Mouse (Mus musculus) stomach, embryonic 15.5 days (tissue): Measurements from ENCODE around the gene Tcf15. TPM values are rescaled to one million over a fixed set of nuclear protein-coding genes. Genes with fewer than 3 reads are reported as not detected.
A peak's percentile ranks its signal among the peaks of the same experiment; 100 is the strongest.

Experiments
- ATAC-seq: fragments of 200-750 bp; cut with Nextera tagmentation; 2 replicates; pipeline ENCODE4 v1.8.0; 2017; ENCODE audit warnings: low read depth, moderate number of reproducible peaks, moderate TSS enrichment; ENCODE audit not compliant: insufficient read depth, low FRiP score
- H3K27ac ChIP-seq: fragments of 300-500 bp; sonication (generic); 2 replicates; pipeline ENCODE4 v1.5.1; 2015; ENCODE audit warnings: mild to moderate bottlenecking, inconsistent platforms
- H3K27me3 ChIP-seq: fragments of 300-500 bp; sonication (generic); replicated peaks from 2 replicates; pipeline ENCODE4 v1.6.1; 2015; ENCODE audit warnings: inconsistent platforms
- H3K36me3 ChIP-seq: fragments of 300-500 bp; sonication (generic); 2 replicates; pipeline ENCODE4 v1.6.1; 2015; ENCODE audit warnings: inconsistent platforms
- H3K4me1 ChIP-seq: fragments of 300-500 bp; sonication (generic); 2 replicates; pipeline ENCODE4 v1.6.1; 2015; ENCODE audit warnings: inconsistent platforms
- H3K4me2 ChIP-seq: fragments of 300-500 bp; sonication (generic); 2 replicates; pipeline ENCODE4 v1.6.1; 2015; ENCODE audit warnings: mild to moderate bottlenecking, inconsistent platforms
- H3K4me3 ChIP-seq: fragments of 300-500 bp; sonication (generic); replicated peaks from 2 replicates; pipeline ENCODE4 v1.5.1; 2015; ENCODE audit warnings: inconsistent platforms
- H3K9ac ChIP-seq: fragments of 300-500 bp; sonication (generic); 2 replicates; pipeline ENCODE4 v1.6.1; 2015; ENCODE audit warnings: inconsistent platforms
- H3K9me3 ChIP-seq: fragments of 300-500 bp; sonication (generic); 2 replicates; pipeline ENCODE4 v1.6.1; 2016; ENCODE audit warnings: inconsistent platforms
- WGBS: fragments of 180-500 bp; shearing (Covaris S2); methylation state at CpG from one replicate; pipeline ENCODE4 v1.1.7; 2015; 5-methylcytosine and 5-hydroxymethylcytosine counted together
- polyA plus RNA-seq: library from polyadenylated mRNA; unstranded; fragments of >200 nt; fragmentation: Nextera tagmentation; extraction: Ambion mirVana; gene quantifications from 2 replicates; pipeline ENCODE4 v1.2.1, GENCODE M21; 2015

Tcf15 gene
- polyA plus RNA-seq, 1 experiment from 2014 or later: 8.2 TPM

DNA sequence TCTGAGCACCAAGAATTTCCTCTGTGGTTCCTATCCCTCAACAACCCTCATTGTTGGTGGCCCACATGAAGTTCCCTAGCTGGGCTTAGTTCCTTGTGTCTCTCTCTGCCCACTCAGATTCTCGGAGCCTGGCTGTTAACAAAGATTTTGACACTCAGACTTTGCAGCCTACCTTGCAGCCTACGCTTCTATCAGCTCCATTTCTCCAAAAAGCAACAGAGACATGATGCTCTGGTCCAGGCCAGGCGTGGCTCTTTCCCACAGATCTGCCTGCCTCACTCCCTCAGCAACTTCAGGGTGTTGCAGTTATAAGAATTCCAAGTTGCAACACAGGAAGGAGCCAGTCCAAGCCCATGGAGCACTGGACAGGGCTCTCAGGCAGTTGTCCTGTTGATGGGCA, 13.6 kb upstream of the Tcf15 start:
- Histone ChIP-seq H3K9me3 (no peaks in the 10 kb centered on the region), H3K4me2 (no peak overlapping the region), H3K4me3 (no peak overlapping the region), H3K36me3 (no peaks in the 10 kb centered on the region), H3K9ac (no peak overlapping the region), H3K4me1 (no peaks in the 10 kb centered on the region), H3K27me3 (no peaks in the 10 kb centered on the region), H3K27ac (no peak overlapping the region)
- no peak for ATAC-seq
- 76% methylated on average over 3 of the region's 3 CpGs for WGBS

DNA sequence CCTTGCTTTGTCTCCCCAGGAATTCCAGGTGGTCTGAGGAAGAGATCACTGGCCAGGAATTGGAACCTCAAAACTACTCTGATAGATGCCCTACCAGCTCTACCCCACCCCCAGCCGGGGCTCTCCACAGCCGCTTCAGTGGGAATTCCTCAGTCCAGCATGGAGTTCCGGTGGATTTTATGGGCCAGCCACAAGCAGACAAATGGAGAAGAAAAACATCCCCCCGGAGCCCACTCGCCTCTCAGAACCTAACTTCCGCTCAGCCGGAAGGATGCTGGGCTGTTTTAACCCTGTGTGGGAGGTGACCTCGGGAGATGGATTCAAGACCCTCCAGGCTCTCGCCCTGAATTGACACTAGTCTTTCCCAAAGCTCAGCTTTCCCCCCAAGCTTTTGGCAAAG, 11.3 kb upstream of the Tcf15 start:
- no peak for ATAC-seq
- no peaks in the 10 kb centered on the region for H3K27me3 ChIP-seq
- no peak overlapping the region for H3K9ac ChIP-seq
- WGBS: 46% methylated on average over 9 of the region's 9 CpGs
- H3K9me3 ChIP-seq: no peaks in the 10 kb centered on the region
- H3K4me3 ChIP-seq: no peak overlapping the region
- H3K4me2 ChIP-seq: no peak overlapping the region
- H3K27ac ChIP-seq: no peak overlapping the region
- no peaks in the 10 kb centered on the region for H3K4me1 ChIP-seq
- H3K36me3 ChIP-seq: no peaks in the 10 kb centered on the region

DNA sequence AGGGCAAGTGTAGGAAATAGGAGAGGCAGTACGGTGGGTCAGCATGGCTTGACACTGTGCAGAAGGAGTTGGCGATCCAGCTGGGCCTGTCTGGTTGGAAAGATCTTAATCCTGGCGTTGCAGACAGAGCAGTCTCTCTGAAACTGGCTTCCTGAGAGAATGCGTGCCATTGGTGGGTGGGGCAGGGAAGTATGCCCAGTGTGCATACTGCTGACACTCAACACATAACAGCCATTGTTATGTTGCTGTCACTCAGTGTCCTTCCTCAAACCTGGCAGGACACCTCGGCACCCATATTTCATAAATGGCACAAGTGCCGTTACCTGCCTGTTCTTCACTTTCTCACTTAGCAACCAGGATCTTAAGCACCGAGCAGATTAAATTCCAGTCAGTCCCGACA, 10.7 kb upstream of the Tcf15 start:
- Histone ChIP-seq H3K9me3 (no peaks in the 10 kb centered on the region), H3K36me3 (no peaks in the 10 kb centered on the region), H3K27me3 (no peaks in the 10 kb centered on the region), H3K27ac (no peak overlapping the region), H3K4me2 (no peak overlapping the region), H3K4me1 (no peaks in the 10 kb centered on the region), H3K9ac (no peak overlapping the region), H3K4me3 (no peak overlapping the region)
- ATAC-seq: peak; percentile 39; the same call in 1 of the 2 replicates
- WGBS: 46% methylated on average over 8 of the region's 8 CpGs

DNA sequence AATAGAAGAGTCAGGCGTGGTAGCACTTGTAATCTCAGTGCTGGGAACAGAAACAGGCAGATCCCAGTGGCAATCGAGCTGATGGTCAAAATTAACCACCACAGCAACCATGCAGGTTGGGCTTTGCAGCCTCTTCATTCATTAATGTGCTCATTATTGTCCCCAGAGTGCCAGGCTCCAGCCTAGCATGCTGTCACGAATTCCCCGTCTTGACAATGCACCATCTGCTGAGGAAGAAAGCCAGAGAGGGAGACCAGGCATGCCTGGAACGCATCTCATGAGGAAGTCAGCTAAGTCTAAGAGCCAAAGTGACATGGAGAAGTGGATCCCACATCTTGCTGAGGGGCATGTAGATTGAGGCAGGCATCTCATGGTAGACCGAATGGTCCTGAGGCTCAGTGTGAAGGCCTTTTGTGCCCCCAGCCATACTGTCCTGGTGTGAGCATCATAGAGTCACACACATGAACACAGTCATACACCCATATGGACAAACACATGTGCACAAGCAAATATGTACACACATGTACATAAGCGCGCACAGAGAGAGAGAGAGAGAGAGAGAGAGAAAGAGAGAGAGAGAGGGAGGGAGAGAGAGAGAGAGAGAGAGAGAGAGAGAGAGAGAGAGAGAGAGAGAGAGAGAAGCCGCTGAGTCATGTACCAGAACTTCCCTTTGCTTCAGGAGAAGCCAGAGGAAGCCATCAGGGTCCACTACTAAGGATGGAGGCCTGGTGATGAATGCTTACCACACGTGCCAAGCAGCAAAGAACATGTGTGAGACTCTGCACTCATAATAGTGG, 4.0 kb upstream of the Tcf15 start:
- Histone ChIP-seq H3K36me3 (no peaks in the 10 kb centered on the region), H3K4me1 (peaks cover 21% of the 10 kb centered on the region), H3K4me2 (no peak overlapping the region), H3K4me3 (no peak overlapping the region), H3K9me3 (no peaks in the 10 kb centered on the region), H3K27me3 (peaks cover 28% of the 10 kb centered on the region), H3K9ac (no peak overlapping the region), H3K27ac (no peak overlapping the region)
- 68% methylated on average over 10 of the region's 10 CpGs for WGBS
- no peak for ATAC-seq

DNA sequence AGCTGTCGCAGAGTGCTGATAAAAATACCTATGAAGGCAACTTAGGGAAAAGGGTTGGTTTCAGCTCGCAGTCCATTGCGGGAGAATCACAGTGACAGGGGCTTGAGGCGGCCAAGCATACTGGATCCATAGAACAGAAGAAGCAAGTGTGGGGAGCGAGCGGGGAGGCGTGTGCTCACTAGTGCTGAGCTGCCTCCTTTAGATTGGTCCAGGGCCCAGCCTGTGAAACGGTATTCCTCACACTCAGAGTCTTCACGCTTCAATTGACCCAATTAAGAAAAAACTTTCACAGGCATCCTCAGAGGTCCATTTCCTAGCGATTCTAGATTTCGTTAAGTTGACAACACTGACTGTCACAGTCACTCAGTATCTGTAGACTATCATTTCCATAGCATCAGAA, 2.4 kb upstream of the Tcf15 start:
- Histone ChIP-seq H3K9ac (no peak overlapping the region), H3K27me3 (peaks cover 42% of the 10 kb centered on the region), H3K4me2 (no peak overlapping the region), H3K4me1 (peaks cover 21% of the 10 kb centered on the region), H3K36me3 (no peaks in the 10 kb centered on the region), H3K27ac (no peak overlapping the region), H3K4me3 (no peak overlapping the region), H3K9me3 (no peaks in the 10 kb centered on the region)
- no peak for ATAC-seq
- 57% methylated on average over 11 of the region's 11 CpGs for WGBS

DNA sequence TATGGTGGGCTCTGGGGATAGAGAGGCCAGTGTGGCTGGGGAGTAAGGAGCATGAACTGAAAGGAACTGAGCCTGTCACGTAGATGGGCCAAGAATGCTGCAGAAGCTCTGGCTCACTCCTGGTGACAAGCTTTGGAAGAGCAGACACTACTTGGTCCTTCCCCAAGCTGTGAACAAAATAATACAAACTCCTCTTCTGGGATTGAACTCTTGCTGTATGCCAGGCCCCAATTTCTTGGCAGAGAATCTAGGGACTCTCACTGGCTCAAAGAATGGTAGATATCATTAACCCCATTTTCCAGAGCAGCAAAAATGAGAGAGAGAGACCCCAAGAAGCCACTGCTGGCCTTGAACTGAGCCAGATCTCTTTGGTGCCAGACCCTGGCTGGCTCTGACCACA, 1.9 kb upstream of the Tcf15 start:
- WGBS: 52% methylated on average over 1 of the region's 1 CpGs
- peaks cover 43% of the 10 kb centered on the region for H3K27me3 ChIP-seq

DNA sequence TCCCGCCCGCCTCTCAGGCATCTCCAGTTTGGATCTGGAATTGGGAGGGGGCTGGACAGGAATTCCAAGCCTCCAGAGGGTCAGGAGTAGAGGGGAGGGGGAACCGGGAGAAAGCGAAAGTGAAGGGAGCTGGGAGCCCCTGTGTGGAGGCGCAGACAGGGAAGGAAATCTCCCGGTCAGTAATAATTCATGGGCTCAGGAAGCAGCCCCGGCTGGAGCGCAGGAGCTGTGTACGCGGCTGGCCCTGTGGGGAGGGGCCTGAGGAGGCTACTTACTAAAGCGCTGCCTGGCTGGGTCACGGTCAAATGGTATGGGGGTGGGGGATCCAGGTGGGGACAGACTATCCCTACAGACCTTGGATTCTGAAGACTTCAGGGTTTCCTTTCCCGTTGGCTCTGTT, 1.3 kb upstream of the Tcf15 start:
- Histone ChIP-seq H3K27ac (peak overlapping the region; percentile 46), H3K27me3 (peaks cover 43% of the 10 kb centered on the region), H3K4me1 (peaks cover 21% of the 10 kb centered on the region), H3K4me3 (peak overlapping the region; percentile 42), H3K9me3 (no peaks in the 10 kb centered on the region), H3K4me2 (peak overlapping the region; percentile 96), H3K36me3 (no peaks in the 10 kb centered on the region), H3K9ac (0 out of 2 replicates have a peak overlapping the region, but pooled peaks have one; percentile 4)
- 2% methylated on average over 13 of the region's 13 CpGs for WGBS
- peak; percentile 45; the same call in 1 of the 2 replicates for ATAC-seq

More for the DNA sequence above, 1.9 kb upstream of the Tcf15 start:
- Histone ChIP-seq H3K27ac (peak overlapping the region; percentile 46), H3K4me1 (peaks cover 21% of the 10 kb centered on the region), H3K4me3 (peak overlapping the region; percentile 42), H3K4me2 (peak overlapping the region; percentile 96), H3K36me3 (no peaks in the 10 kb centered on the region), H3K9me3 (no peaks in the 10 kb centered on the region), H3K9ac (0 out of 2 replicates have a peak overlapping the region, but pooled peaks have one; percentile 4)
- ATAC-seq: no peak

DNA sequence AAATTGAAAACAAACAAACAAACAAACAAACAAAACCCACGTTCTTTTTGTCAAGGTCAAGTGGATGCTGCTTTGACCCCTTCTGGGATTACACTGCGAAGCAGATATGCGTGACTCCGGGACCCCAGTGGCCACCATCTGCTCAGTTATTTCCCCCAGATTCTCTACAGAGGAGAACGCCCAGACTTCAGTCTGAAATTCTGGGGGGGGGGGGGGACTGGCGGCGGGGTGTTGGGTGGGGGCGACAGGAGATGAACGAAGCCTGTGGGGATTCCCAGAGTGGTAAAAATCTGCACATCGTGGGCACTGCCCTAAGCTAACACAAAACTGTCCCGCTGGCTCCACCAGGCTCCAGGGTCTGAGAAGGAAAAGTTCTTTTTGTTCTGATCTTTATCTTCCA, 790 bp upstream of the Tcf15 start:
- no peaks in the 10 kb centered on the region for H3K9me3 ChIP-seq
- no peaks in the 10 kb centered on the region for H3K36me3 ChIP-seq
- H3K9ac ChIP-seq: no peak overlapping the region
- peaks cover 43% of the 10 kb centered on the region for H3K27me3 ChIP-seq
- H3K4me1 ChIP-seq: peaks cover 21% of the 10 kb centered on the region
- no peak for ATAC-seq
- peak overlapping the region; percentile 96 for H3K4me2 ChIP-seq
- peak overlapping the region; percentile 48 for H3K4me3 ChIP-seq
- 5% methylated on average over 11 of the region's 11 CpGs for WGBS
- no peak overlapping the region for H3K27ac ChIP-seq

DNA sequence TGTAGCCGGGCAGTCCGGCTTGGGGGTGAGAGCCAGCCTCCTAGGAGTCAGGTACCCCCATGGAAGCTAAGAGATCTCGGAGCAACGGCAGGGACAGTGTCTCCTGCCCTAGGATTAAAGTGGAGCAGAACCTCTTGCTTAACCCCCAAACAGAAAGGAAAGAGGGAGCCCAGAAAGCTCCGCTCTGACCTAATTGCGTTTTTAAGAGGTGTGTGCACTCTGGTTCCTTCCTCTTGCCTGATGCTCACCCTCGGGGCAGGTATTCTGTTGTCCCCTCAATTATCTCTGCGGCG, 743 bp downstream of the Tcf15 start:
- 0 out of 2 replicates have a peak overlapping the region, but pooled peaks have one; percentile 32 for H3K9ac ChIP-seq
- no peak for ATAC-seq
- H3K9me3 ChIP-seq: no peaks in the 10 kb centered on the region
- H3K4me1 ChIP-seq: peaks cover 21% of the 10 kb centered on the region
- 23% methylated on average over 9 of the region's 9 CpGs for WGBS
- H3K4me3 ChIP-seq: peak overlapping the region; percentile 48
- H3K27ac ChIP-seq: no peak overlapping the region
- H3K27me3 ChIP-seq: peaks cover 43% of the 10 kb centered on the region
- H3K36me3 ChIP-seq: no peaks in the 10 kb centered on the region
- peak overlapping the region; percentile 96 for H3K4me2 ChIP-seq

DNA sequence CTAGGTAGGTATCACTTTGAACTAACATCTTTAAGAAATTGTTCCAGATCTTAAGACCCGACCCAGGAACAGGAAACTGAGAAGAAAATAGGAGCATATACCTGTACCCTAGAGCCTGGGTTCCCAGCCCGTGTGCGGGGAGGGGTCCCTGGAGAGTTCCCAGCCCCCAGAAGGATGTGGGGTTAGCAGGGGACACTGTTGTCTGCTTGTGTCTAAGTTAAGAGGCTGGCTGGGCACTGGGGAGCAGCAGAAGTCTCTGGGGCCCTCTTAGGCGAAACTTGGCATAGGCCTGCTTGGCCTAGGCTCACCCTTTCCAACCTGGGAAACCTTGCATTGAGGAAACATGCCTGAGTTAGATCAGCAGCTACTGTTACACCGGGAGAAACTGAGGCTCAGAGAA, 1.1 kb downstream of the Tcf15 start:
- H3K4me1 ChIP-seq: peaks cover 21% of the 10 kb centered on the region
- H3K4me3 ChIP-seq: peak overlapping the region; percentile 48
- WGBS: 73% methylated on average over 5 of the region's 5 CpGs
- peak overlapping the region; percentile 96; the same call in 1 of the 2 replicates for H3K4me2 ChIP-seq
- H3K9me3 ChIP-seq: no peaks in the 10 kb centered on the region
- H3K27me3 ChIP-seq: peaks cover 43% of the 10 kb centered on the region
- no peak overlapping the region for H3K9ac ChIP-seq
- ATAC-seq: no peak
- no peaks in the 10 kb centered on the region for H3K36me3 ChIP-seq
- no peak overlapping the region for H3K27ac ChIP-seq

DNA sequence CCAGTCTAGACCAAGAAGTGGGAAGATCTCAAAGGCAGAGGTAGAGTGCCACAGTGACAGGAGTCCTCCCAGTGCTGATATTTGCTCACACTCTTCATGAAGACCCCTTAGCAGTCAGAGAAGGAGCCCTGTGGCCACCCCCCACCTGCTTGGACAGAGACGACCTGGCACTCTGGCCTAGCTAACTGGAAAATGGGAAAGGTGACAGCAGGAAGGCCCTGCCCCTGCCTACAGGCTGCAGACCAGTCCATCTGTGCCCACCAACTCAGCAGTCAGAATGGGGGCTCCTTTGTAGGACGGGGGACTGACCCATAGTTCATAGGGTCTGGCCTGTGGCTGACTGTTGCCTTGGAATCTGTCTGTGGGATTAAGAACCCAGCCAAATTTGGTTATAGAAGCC, 2.4 kb downstream of the Tcf15 start:
- H3K4me3 ChIP-seq: no peak overlapping the region
- H3K9ac ChIP-seq: no peak overlapping the region
- WGBS: 73% methylated on average over 2 of the region's 2 CpGs
- peaks cover 21% of the 10 kb centered on the region for H3K4me1 ChIP-seq
- no peaks in the 10 kb centered on the region for H3K9me3 ChIP-seq
- no peak overlapping the region for H3K27ac ChIP-seq
- H3K27me3 ChIP-seq: peaks cover 38% of the 10 kb centered on the region
- ATAC-seq: no peak
- no peaks in the 10 kb centered on the region for H3K36me3 ChIP-seq
- no peak overlapping the region for H3K4me2 ChIP-seq

DNA sequence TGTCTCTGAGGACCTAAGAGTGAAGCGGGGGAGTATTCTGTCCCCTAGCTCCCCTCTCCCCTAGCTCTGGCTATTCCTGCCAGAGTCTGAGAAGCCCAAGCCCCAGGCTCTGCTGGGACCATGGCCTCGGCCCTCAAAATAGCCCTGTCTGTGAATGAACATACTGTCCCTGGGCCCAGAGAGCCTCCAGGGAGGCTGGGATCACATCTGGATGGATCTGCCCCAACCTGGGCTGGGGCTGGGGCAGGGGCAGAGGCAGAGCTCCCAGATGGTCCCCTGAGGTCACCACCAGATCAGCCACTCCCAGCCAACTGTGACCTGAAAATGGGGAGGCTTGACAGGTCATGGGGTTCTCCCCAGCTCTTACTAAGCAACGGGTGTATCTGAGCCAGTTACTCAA, 3.7 kb downstream of the Tcf15 start:
- peaks cover 15% of the 10 kb centered on the region for H3K4me1 ChIP-seq
- no peak overlapping the region for H3K4me2 ChIP-seq
- H3K4me3 ChIP-seq: no peak overlapping the region
- no peak overlapping the region for H3K27ac ChIP-seq
- no peak for ATAC-seq
- H3K36me3 ChIP-seq: no peaks in the 10 kb centered on the region
- 72% methylated on average over 3 of the region's 3 CpGs for WGBS
- peaks cover 35% of the 10 kb centered on the region for H3K27me3 ChIP-seq
- no peak overlapping the region for H3K9ac ChIP-seq
- no peaks in the 10 kb centered on the region for H3K9me3 ChIP-seq
